Mouse (Mus musculus) liver, adult (tissue): ENCODE results near the gene Mrpl21.

Source experiments
- GATA4 ChIP-seq: IDR thresholded peaks from 2 replicates; pipeline ENCODE4 v1.6.1; 2014; ENCODE audit warnings: mild to moderate bottlenecking, low read length; ENCODE audit not compliant: insufficient replicate concordance

The Mrpl21 gene

GRCm38 (mm10) chr19:3275744-3276365, 6.8 kb upstream of the Mrpl21 start:
- TF ChIP-seq GATA4, result no peak

- TF ChIP-seq GATA4, result no peak
These were observed 815 bp upstream of the Mrpl21 start for GRCm38 (mm10) chr19:3281886-3282285.

- no peak for TF ChIP-seq GATA4
These were observed 6.3 kb downstream of the Mrpl21 start for GRCm38 (mm10) chr19:3289006-3289405.

- no peak for TF ChIP-seq GATA4
These were observed 9.3 kb downstream of the Mrpl21 start for GRCm38 (mm10) chr19:3292028-3292427.

- TF ChIP-seq GATA4, result no peak
These were observed 10.3 kb downstream of the Mrpl21 start for GRCm38 (mm10) chr19:3292993-3293392.

GRCm38 (mm10) chr19:3295245-3295644, 12.5 kb downstream of the Mrpl21 start:
- no peak for TF ChIP-seq GATA4

GRCm38 (mm10) chr19:3297034-3297433, 14.3 kb downstream of the Mrpl21 start:
- no peak for TF ChIP-seq GATA4

- TF ChIP-seq GATA4, result no peak
These were observed 15.1 kb downstream of the Mrpl21 start for GRCm38 (mm10) chr19:3297775-3298174.

GRCm38 (mm10) chr19:3304017-3304416, 21.3 kb downstream of the Mrpl21 start:
- no peak for TF ChIP-seq GATA4

- TF ChIP-seq GATA4, result no peak
These were observed 24.7 kb downstream of the Mrpl21 start for GRCm38 (mm10) chr19:3307175-3307949.

- no peak for TF ChIP-seq GATA4
These were observed 36.6 kb downstream of the Mrpl21 start for GRCm38 (mm10) chr19:3319341-3319740.

- TF ChIP-seq GATA4, result no peak
These were observed 37.4 kb downstream of the Mrpl21 start for GRCm38 (mm10) chr19:3320086-3320485.

- 0 out of 2 replicates have a peak, but pooled peaks have one; percentile 40 for TF ChIP-seq GATA4
These were observed 38.1 kb downstream of the Mrpl21 start for GRCm38 (mm10) chr19:3320801-3321200.

- no peak for TF ChIP-seq GATA4
These were observed 38.9 kb downstream of the Mrpl21 start for GRCm38 (mm10) chr19:3321617-3322016.

- no peak for TF ChIP-seq GATA4
These were observed 39.7 kb downstream of the Mrpl21 start, which contains the start of gene Cpt1a for GRCm38 (mm10) chr19:3322261-3322969. Gene Cpt1a, plus strand, starts transcription at chr19:3322334.

GRCm38 (mm10) chr19:3323201-3323621, 40.5 kb downstream of the Mrpl21 start:
- TF ChIP-seq GATA4, result no peak

GRCm38 (mm10) chr19:3323753-3324270, 41.1 kb downstream of the Mrpl21 start:
- TF ChIP-seq GATA4, result no peak
